Mouse (Mus musculus) heart, adult 8-10 months (tissue): ENCODE data around the gene Kcnv2. TPM values are rescaled to one million over a fixed set of nuclear protein-coding genes. Genes with fewer than 3 reads are reported as not detected.

Experiments used
- DNase-seq: peaks from one replicate; pipeline ENCODE4 v3.0.0; 2022; ENCODE audit warnings: low spot score
- total RNA-seq, 4 experiments: library from RNA; stranded (reverse); gene quantifications; 2 replicates each; pipeline ENCODE4 v1.2.4; 2022

Kcnv2 gene
- total RNA-seq: 1 to 10 TPM; 5.8 to 7.2 (median 6.2) TPM

DNA sequence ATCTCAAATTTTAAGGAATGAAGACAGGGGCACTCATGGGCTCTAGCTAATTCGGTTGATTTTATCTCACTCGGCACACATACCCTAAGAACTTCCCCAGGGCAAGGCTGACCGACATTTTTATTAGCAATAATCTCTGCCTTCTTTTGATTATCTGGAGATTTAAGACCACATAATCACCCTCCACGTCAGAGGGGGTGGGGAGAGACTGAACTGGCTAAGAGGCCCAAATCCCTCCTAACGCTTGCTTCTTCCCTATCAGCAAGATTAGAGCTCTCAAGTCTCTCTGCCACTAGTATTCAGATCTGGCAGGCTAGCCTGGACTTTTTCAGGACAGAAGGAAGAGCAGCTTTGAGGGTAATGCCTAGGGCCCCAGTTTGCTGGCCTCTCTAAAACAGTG lies at the start of gene Kcnv2:
Gene Kcnv2 (plus strand): TSS at position 308 of the 400 bp plus-strand sequence.
- no peak for DNase-seq

DNA sequence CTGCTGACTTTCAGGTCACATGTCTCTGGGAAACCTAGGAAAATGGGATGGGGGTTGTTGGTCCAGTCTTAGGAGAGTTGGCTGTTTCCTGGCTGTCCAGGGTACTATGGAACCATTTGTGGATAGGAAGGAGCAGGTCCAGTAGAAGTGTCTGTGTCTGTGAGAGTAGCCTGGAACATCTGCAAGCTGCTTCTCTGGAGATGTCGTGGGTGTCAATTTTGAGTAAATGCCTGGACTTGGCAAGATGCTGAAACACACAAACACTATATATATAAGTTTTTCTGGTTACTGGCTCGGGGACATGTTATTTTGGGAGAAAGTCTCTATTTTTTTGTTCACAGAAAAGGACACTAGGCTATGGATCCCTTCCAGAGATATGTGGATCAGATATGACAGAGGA lies 49.0 kb upstream of the Kcnv2 start:
- DNase-seq: no peak

DNA sequence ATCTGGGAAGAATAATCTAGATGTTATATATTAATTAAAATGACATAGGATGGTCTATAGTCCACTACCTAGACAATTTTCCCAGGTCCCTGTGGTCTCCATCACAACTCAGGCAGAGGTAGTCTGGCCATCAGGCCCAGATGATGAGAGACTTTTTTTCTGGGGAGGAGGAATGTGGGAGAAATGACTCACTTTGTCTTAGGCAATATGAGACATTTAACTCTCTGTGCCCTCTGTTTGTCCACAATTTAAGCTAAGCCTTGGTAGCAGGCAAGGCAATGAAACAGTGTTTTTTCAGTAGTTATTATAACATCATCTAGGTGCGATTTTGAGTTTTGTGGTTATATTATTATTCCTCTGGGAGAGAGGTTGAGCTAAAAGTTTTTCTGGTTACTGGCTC lies 48.0 kb upstream of the Kcnv2 start:
- no peak for DNase-seq

DNA sequence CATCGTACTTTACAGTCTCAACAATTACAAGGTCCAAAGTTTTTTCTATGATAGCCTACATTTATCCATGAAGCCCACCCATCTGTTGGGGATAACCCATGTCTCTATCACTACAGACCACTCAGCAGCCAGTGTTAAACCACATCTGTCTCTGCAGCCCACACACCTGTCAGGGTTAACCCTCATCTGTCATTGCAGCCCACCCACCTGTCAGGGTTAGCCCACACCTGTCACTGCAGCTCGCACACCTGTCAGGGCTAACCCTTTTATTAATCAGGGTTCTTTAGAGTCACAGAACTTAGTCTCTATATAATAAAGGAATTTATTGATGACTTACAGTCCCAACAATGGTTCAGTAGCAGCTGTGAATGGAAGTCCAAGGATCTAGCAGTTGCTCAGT lies 43.2 kb upstream of the Kcnv2 start:
- DNase-seq: no peak

DNA sequence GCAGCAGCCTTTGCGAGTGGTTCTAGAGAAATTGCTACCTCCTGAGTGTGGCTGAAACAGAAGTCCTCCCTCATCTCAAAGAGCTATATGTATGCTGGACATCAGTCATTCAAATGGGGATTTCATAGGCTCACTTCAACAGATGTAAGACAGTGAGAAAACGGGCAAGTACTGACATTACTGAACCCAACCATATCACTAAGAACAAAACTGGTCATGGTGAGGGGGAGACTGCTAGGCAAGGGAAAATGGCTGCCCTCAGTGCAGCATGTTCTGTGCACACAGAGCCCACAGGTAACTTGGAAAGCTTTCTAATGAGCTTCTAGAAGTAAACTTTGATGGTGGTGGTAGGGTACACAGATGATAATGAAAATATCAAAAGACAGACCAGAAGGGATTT lies 12.3 kb upstream of the Kcnv2 start:
- DNase-seq: no peak

DNA sequence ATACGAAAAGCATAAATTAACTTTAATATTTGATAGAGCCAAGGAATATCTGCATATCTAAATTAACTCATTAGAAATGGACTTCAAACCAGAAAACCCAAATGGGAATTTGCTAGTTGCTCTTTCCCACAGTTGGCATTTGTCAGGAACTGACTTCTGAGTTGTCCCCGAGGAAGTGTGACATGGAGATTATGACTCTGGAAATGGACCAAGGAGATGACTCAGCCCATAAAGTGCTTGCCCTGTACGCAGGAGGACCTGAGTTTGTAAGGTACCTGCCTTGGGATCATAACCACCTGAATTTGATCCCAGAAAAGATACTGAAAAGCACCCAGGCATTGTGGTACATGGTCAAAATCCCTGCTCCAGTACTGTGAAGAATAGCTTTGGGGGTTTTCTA lies 11.1 kb upstream of the Kcnv2 start:
- DNase-seq: peak; percentile 35

DNA sequence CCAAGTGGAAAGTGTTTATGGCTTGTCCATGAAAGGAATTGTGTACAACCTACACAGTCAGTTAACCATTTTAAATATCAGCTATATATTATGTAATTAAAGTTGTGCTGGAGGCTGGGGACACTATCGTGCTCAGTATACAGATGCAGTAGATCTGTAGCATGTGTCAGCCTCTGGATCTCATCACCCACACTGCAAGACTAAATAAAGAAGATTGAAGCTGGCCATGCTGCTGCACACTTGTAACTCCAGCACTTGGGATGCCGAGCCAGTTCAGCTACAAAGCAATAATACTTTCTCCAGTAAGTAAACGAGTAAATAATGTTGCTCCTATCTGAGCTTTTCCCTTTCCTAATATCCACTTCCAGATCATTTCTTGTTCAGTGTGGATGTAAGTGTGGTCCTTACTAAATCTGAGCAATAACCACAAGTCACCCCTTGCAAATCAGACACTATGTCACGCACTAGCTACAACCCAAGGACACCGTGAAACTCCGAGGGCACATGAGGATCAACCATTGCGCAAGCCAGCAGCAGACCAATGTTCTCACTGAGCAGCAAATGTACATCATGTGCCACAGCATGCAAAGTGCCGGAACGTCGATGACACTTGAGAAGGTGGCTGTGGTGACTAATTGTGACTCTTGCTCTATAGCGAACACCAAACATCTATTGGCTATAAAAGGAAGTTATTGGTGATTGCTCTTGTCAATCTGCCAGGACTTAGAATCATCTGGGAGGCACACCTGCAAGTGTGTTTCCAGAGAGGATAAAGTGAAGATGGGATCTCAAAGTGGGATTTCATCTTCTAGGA lies 9.9 kb upstream of the Kcnv2 start:
- peak; percentile 75 for DNase-seq

DNA sequence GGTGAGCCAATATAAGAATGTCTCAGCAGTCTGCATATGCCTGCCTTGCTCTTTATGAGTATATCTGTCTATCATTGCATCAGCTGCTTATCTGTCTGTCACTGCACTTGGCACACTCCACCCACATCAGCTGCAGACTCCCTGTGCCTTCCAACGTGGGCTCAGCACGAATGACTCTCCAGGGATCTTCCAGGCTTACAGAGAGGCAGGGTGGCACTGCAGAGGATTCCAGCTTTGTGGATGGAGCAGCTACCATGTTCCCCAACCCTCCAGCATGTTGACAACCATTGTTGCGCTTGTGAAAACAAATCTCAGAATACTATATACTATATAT lies 9.3 kb upstream of the Kcnv2 start:
- no peak for DNase-seq

DNA sequence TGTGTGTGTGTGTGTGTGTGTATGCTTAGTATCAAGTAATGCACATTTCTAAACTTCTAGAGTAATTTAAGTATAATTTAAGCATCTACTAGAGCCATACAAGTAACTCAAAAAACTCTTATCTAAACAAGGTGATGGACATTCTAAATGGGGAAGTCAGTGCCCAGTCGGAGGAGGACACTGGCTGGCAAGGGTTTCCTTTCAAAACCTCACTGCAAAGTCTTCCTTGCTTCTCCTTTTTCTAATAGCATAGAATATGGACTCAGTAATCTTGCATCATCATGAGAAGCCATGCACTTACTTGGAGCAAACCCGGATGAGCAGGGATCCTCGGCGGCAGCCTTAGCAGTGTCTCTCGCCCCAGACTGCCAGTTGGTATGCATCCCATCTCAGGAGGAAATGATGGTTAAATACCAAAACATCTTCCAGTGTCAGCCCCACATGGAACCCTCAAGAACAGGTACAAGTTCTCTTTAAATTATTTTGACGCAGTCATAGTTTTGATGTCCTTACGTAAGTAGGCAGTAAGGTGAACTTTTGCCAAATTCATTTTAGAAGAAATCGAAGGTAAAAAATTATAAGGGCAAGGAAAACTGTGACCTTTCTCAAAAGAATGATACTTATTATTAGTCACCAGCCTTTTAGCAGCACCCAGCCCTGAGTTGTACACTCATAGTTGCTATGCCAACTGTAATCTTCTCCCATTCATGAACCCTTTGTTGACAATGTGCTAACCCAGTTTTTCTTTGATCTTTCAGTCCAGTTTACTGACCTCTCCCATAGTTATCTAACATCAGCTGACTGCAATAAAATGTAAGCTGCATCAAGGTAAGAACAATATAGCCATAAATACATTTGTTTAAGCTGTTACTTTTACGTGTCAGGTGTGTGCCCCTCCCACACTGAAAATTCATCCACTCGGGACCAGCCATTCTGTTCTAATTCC lies 5.8 kb upstream of the Kcnv2 start:
- DNase-seq: no peak

DNA sequence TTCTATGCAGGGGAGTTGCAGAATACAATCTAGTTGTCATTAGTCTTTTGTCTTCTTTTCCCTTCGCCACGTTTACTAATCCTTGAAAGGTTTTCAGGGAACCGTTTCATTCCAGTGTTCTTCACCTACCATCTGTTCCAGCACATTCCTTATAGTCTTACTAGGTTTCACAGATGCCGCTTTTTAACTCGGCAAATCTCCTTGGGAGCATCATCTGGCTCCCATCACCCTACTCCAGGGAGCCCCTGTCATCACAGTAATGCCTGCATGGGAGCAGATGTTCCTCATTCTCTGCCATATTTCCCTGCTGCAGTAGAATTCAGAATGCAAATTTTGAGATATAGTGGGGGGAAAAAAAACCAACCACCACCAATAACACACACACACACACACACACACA lies 5.1 kb upstream of the Kcnv2 start:
- no peak for DNase-seq

DNA sequence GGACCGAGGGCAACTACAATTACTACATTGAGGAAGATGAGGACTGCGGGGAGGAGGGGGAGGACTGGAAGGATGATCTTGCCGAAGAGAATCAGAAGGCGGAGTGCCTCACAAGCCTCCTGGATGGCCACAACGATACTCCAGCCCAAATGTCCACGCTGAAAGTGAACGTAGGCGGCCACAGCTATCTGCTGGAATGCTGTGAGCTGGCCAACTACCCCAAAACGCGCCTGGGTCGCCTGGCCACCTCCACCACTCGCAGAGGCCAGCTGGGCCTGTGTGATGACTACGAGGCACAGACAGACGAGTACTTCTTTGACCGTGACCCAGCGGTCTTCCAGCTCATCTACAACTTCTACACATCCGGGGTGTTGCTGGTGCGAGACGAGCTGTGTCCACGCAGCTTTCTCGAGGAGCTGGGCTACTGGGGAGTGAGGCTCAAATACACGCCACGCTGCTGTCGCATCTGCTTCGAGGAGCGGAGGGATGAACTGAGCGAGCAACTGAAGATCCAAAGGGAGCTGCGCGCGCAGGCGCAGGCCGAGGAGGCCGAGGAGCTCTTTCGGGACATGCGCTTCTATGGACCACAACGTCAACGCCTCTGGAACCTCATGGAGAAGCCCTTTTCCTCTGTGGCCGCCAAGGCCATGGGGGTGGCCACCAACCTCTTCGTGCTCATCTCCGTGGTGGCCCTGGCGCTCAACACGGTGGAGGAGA lies 681 bp downstream of the Kcnv2 start:
- no peak for DNase-seq

DNA sequence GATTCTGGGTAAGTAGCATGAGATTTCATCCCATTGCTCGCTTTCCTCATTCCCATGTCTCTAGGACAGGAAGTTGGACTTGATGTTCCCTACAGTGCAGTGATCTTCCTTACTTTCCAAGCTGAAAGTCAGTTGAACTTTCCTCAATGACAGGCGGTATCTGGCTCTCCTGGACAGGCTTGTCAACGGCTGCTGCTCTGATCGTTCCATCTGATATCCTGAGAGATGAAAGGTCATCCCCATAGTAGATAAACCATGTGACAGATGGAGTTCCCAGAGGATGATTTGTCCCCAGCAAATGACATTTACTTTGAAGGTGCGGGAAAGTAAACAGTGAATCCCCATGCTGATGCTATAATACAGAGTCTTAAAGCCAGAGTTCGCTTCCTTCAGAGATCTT lies 3.2 kb downstream of the Kcnv2 start:
- no peak for DNase-seq

DNA sequence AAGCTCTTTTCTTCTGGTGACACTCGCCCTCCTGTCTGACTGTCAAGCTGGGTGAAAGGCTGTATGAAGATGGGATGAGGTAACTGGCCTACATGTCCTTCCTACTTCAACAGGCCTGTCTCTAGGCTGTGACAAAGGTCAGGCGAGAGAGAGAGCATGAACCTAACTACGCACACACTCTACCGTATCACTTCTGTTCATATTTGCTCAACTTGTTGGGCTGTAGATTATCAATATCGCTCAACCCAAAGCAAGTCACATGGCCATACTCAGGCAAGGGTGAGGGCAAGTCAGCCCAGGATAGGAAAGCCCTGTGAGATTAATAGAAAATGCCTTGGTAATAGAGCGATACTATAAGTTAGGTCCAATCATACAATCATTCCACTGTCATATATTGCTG lies 5.2 kb downstream of the Kcnv2 start:
- DNase-seq: no peak

DNA sequence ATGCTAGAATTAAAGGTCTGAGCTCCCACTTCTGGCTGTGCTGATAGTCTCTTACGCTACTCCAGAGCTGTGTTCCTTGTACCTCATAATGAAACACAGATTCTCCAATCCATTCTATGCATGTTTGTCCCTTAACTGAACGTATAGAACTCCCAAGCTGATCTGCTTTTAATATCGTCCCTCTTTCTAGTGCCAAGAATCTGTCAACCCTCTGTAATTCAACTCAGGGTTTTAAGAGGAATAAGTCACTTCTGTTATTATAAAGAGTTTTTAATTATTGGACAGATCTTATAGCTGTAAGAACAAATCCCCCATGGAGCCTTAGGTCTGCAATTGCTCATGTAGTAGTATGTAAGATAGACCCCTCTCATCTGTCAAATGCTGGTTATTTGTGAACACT lies 5.8 kb downstream of the Kcnv2 start:
- DNase-seq: no peak

DNA sequence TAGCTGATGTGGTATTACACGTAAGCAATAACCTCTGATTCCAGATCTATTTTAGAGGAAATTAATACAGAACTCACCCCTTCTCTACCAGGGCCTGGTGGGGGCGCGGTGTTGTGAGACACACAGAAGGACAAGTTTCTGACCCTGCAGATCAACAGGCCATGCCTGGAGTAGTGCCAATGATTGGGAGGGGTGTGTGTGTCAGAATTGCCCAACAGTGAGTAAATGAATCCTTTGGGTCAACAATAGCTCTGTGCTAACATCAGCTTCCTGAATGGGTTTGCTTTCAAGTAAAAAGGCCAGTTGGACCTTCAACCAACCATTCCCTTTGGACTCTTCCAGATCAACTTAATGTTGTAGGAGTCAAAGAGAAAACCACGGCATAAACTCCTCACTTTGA lies 6.3 kb downstream of the Kcnv2 start:
- no peak for DNase-seq

DNA sequence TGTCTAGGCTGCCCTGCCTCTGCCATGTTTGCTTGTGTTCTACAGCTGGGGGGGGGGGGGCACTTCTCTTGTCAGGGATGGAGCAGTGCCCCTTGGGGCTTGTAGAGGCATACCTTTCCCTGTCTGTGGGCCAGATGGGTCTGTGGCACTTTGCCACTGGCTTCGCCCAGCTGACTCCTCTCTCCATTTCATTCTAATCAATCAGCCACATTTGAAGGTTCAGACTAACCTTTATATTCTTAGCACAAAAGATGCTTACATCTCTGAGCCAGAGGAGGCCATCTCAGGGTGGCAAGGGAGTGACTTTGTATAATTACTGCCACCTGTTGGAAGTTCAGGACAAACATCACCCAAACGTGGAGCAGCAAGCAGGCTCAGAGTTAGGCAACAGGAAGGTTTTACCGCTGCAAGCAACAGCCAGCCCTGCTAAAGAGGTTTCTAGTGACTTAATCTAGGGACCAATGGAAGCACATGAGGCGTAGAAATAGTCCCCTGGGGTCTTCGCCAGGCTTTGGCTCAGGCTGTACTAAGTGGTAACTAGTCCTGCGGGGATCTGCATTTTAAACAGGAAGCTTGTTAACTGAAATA lies 9.9 kb downstream of the Kcnv2 start:
- no peak for DNase-seq

DNA sequence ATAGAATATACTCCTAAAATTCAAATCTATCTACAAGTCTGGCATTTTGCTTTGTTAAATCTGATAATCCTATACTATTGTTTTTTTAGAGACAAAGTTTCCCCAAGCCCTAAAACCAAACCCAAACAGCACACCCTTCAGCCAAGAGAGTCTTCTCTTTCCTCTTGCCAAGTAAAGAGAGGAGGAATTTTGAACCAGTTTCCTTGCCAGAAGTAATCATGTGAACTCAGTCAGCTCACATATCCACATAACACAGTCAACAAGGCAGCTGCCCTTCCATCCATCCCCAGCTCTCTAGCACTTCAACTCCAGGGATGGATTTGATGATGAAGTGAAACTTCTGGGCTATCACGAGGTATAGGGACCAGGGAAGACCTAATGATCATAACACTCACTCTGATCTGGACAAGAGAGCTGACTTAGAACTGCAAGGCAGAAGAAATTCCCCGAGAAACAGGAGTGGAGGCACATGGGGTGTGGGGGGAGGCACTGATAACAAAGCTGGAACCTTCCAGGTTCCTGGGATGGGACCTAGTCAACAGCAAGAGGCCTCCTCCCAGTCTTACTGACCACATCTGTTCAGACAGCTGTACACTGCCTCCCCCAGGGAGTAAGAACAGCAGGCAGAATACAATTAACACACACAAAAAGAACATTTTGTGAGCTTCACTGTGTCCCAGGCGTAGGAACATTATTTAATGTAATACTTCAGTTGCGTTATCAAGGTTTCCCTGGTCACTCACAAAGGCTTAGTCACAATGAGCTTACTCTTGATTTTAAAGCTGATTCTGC lies 13.9 kb downstream of the Kcnv2 start:
- peak; percentile 71 for DNase-seq

DNA sequence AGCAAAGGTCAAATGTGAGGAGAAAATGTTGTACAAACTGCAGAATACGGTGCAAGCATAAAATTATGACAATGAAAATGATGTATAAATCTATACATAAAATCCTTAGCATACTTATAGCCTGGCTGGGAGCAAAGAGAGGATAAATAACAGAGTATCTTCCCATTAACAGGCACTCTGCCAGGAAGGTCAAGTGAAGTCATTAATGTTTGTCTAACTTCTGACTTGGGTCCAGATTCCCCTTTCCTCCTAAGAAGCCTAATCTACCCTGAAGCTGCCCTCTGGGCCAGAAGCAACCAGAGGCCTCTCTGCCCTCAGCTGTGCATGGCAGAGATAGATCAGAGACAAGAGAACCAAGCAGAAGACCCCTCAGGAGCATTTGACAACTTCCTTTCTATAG lies 24.1 kb downstream of the Kcnv2 start:
- no peak for DNase-seq

DNA sequence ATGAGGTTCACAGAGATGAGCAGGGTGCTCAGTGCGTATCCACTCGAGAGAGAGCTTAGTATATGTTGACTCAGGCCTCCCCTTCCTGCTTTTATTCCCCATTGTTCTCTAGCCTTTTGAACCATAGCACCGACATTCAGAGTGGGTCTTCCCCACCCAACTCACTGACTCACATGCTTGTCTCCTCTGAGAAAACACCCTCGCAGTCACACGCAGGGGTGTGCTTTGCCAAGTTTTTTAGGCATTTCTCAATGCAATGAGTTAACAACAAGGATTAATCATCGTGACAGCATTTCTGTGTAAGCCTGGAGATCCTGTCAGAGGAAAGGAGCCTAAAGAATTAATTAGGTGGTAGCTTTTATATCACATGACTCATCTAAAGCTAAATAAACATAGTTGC lies 29.3 kb downstream of the Kcnv2 start:
- no peak for DNase-seq

DNA sequence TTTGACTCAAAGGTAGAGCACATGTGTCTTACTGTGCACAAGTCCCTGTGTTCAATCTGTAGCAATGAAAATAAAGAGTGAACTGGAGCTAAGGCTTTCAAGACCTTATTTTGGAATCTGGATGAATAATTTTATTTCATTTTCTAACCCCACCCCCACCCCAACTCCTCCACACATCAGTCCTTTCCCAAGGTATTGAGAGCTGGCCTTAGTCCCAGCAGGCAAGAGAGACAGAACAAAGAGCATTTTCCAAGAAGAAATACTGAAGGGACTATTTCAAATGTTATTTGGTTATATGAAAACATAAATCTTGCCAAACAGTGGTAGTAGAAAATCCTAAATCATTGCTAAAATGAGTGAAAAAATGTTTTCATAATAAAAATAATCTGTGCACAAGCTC lies 38.0 kb downstream of the Kcnv2 start:
- no peak for DNase-seq

DNA sequence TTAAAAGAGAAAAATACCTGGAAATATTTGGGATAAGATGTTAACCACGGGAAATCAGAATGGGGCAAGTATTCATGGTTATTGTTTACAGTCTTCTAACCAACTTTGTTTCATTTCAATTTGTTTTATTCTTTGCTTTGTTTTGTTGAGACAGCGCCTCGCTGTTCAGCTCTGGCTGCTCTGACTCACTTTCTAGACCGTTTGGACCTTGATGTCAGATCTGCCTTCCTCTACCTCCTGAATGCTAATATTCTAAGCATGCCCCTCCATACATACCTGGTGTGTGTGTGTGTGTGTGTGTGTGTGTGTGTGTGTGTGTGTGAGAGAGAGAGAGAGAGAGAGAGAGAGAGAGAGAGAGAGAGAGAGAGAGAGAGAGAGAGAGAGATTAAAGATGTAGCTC lies 41.5 kb downstream of the Kcnv2 start:
- no peak for DNase-seq
